Mouse (Mus musculus): ENCODE results near the gene Acot11. TPM values are rescaled to one million over a fixed set of nuclear protein-coding genes. Genes with fewer than 3 reads are reported as not detected.
"Not testable (repeated sequence)": the region's sequence is repeated elsewhere in the genome, so short reads cannot be mapped to it uniquely, and the experiment has no call there.

Gene Acot11
- total and polyA plus RNA-seq, 2 experiments from 2014 or later: 1.8 to 7.0 TPM

DNA sequence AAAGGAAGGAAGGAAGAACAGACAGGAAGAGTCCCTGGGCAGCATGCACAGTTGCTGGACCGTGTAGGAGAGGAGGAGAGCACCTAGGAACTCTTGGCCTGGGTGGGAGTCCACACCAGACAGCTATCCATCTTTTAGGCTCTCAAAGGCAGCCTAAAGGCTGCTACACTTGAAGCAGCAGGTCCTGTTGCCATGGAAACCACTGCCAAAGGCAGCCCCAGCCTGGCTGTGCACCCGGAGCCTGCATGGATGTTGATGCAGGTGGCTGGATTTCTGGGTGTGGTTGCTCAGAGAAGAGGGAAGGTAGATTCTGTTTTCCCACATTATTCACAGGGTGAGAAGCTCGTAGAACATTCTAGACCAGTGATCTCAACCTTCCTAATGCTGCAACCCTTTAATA is 27.8 kb downstream of the Acot11 start:
- ATAC-seq (ENCODE audit: low FRiP score) (0 out of 2 replicates have a peak, but pooled peaks have one; percentile 45), DNase-seq (ENCODE audit: low spot score) (peak; percentile 93)
- Histone ChIP-seq H3K27ac (ENCODE audit: low read depth, low read length) (peak overlapping the region; percentile 78), H3K4me3 (ENCODE audit: low read depth, low read length) (no peak overlapping the region), H3K9ac (replicated peaks; ENCODE audit: low read length, poor library complexity, severe bottlenecking) (no peak overlapping the region), H3K9me3 (ENCODE audit: low read length) (no peaks in the 10 kb centered on the region), H3K4me1 (ENCODE audit: insufficient read depth, low read length) (peaks cover 5% of the 10 kb centered on the region; the same call in 1 of the 2 replicates), H3K4me2 (ENCODE audit: low read depth, low read length, poor library complexity, severe bottlenecking) (no peak overlapping the region), H3K27me3 (ENCODE audit: insufficient read depth, low read length) (no peaks in the 10 kb centered on the region), H3K36me3 (ENCODE audit: insufficient read depth, low read length) (no peaks in the 10 kb centered on the region)
- no peak for TF ChIP-seq CTCF (IDR thresholded peaks at IDR 0.05)
- 12% methylated on average over 3 of the region's 3 CpGs for WGBS

DNA sequence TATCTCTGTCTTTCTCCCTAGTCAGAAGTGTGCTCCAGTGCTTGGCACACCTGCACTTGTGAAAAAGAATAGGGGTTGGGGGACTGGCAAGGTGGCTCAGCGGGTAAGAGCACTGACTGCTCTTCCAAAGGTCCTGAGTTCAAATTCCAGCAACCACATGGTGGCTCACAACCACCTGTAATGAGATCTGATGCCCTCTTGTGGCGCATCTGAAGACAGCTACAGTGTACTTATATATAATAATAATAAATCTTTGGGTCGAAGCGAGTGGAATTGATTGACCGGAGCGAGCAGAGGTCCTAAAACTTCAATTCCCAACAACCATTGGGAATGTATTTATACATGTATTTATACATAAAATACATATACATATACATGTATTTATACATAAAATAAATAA is 29.0 kb downstream of the Acot11 start:
- TF ChIP-seq CTCF (IDR thresholded peaks at IDR 0.05): peak; percentile 45
- 89% methylated on average over 6 of the region's 6 CpGs for WGBS
- not testable (repeated sequence) for ATAC-seq (ENCODE audit: low FRiP score)

DNA sequence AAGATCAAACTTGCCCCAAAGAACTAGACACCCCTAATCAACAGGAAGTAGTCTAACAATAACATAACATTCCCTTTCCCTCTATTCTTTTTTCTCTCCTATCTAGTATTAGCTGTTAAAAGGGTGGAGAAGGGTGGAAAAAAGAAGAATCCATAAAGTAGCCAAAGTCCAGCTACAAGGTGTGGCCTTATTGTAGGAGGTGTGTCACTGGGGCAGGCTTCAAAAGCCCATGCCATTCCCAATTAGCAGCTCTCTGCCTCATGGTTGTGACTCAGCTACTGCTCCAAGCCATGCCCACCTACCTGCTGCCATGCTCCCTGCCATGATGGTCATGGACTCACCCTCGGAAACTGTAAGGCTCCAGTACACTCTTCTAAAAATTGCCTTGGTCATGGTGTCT is 32.2 kb downstream of the Acot11 start:
- no peak overlapping the region for H3K4me3 ChIP-seq (ENCODE audit: low read depth, low read length)
- DNase-seq (ENCODE audit: low spot score): no peak
- H3K27ac ChIP-seq (ENCODE audit: low read depth, low read length): no peak overlapping the region
- H3K27me3 ChIP-seq (ENCODE audit: insufficient read depth, low read length): no peaks in the 10 kb centered on the region
- H3K9me3 ChIP-seq (ENCODE audit: low read length): no peaks in the 10 kb centered on the region
- TF ChIP-seq CTCF (IDR thresholded peaks at IDR 0.05): no peak
- 100% methylated on average over 1 of the region's 1 CpGs for whole genome bisulfite sequencing
- no peak overlapping the region for H3K4me2 ChIP-seq (ENCODE audit: low read depth, low read length, poor library complexity, severe bottlenecking)
- no peak for ATAC-seq (ENCODE audit: low FRiP score)
- H3K36me3 ChIP-seq (ENCODE audit: insufficient read depth, low read length): no peaks in the 10 kb centered on the region
- H3K9ac ChIP-seq (replicated peaks; ENCODE audit: low read length, poor library complexity, severe bottlenecking): no peak overlapping the region
- peaks cover 5% of the 10 kb centered on the region; the same call in 1 of the 2 replicates for H3K4me1 ChIP-seq (ENCODE audit: insufficient read depth, low read length)

More for the DNA sequence above, 29.0 kb downstream of the Acot11 start:
- H3K36me3 ChIP-seq (ENCODE audit: insufficient read depth, low read length); H3K27ac ChIP-seq (ENCODE audit: low read depth, low read length); H3K4me2 ChIP-seq (ENCODE audit: low read depth, low read length, poor library complexity, severe bottlenecking); H3K4me1 ChIP-seq (ENCODE audit: insufficient read depth, low read length); H3K4me3 ChIP-seq (ENCODE audit: low read depth, low read length); H3K9ac ChIP-seq (replicated peaks; ENCODE audit: low read length, poor library complexity, severe bottlenecking); H3K27me3 ChIP-seq (ENCODE audit: insufficient read depth, low read length); H3K9me3 ChIP-seq (ENCODE audit: low read length); DNase-seq (ENCODE audit: low spot score): not testable (repeated sequence)

DNA sequence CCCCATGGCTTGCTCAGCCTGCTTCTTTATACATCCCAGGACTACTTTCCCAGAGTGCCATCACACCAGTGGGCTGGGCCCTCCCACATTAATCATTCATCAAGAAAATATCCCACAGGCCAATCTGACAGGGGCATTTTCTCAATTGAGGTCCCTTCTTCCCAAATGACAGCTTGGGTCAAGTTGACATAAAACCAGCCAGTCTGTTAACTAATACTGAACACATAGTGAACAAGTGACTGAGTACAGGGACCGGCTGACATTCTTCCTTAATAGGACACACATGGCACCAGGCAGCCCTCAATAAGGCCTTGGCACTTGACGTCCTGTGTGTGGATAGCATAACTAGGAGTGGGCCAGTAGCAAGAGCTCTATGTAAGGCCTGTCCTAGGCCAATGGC is 35.5 kb downstream of the Acot11 start:
- H3K4me2 ChIP-seq (ENCODE audit: low read depth, low read length, poor library complexity, severe bottlenecking): no peak overlapping the region
- H3K9ac ChIP-seq (replicated peaks; ENCODE audit: low read length, poor library complexity, severe bottlenecking): no peak overlapping the region
- H3K9me3 ChIP-seq (ENCODE audit: low read length): no peaks in the 10 kb centered on the region
- H3K4me1 ChIP-seq (ENCODE audit: insufficient read depth, low read length): no peaks in the 10 kb centered on the region
- H3K36me3 ChIP-seq (ENCODE audit: insufficient read depth, low read length): no peaks in the 10 kb centered on the region
- no peak for ATAC-seq (ENCODE audit: low FRiP score)
- DNase-seq (ENCODE audit: low spot score): no peak
- WGBS: 78% methylated on average over 2 of the region's 2 CpGs
- no peak overlapping the region for H3K27ac ChIP-seq (ENCODE audit: low read depth, low read length)
- H3K4me3 ChIP-seq (ENCODE audit: low read depth, low read length): no peak overlapping the region
- H3K27me3 ChIP-seq (ENCODE audit: insufficient read depth, low read length): no peaks in the 10 kb centered on the region
- TF ChIP-seq CTCF (IDR thresholded peaks at IDR 0.05): no peak

DNA sequence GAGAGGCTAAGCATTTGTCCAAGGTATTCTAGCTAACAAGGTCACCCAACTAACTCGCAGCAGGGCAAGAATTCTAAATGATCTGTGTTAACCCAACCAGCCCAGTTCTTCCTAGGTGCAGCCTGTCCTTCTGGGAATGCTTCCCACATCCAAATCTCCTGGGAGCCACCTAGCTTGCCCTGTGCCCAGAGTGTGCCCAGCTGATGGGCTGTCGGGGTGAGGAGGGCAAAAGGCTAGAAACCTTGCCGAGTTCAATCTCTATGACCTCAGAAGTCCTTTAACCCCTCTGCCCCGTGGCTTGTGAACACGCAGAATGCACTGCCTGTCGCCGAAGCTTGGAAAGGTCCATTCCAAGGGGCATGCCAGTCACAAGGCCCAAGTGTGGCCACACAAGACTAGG is 40.6 kb downstream of the Acot11 start:
- no peaks in the 10 kb centered on the region for H3K36me3 ChIP-seq (ENCODE audit: insufficient read depth, low read length)
- H3K4me2 ChIP-seq (ENCODE audit: low read depth, low read length, poor library complexity, severe bottlenecking): no peak overlapping the region
- H3K4me3 ChIP-seq (ENCODE audit: low read depth, low read length): no peak overlapping the region
- H3K9ac ChIP-seq (replicated peaks; ENCODE audit: low read length, poor library complexity, severe bottlenecking): no peak overlapping the region
- ATAC-seq (ENCODE audit: low FRiP score) (no peak), DNase-seq (ENCODE audit: low spot score) (no peak)
- no peaks in the 10 kb centered on the region for H3K4me1 ChIP-seq (ENCODE audit: insufficient read depth, low read length)
- H3K27ac ChIP-seq (ENCODE audit: low read depth, low read length): no peak overlapping the region
- TF ChIP-seq CTCF (IDR thresholded peaks at IDR 0.05): no peak
- WGBS: 70% methylated on average over 7 of the region's 7 CpGs
- no peaks in the 10 kb centered on the region for H3K9me3 ChIP-seq (ENCODE audit: low read length)
- H3K27me3 ChIP-seq (ENCODE audit: insufficient read depth, low read length): no peaks in the 10 kb centered on the region

DNA sequence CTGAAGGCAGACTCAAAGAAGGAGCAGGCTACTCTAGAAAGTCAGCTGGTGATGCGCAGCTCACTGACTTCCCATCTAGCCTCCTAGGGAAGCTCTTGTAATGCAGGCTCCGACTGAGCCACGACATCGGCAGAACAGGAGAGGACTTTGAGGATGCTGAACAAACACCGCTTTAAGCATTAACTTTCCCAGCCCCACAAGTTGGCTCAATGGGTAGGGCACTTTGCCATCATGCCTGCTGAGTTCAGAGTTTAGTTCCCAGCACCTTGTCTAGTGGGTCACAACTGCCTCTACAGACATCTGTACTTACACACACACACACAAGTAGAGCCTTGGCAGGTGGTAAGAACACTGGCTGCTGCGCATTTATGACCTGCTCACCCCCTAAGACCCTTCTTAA is 53.1 kb downstream of the Acot11 start:
- ATAC-seq (ENCODE audit: low FRiP score) (no peak), DNase-seq (ENCODE audit: low spot score) (no peak)
- H3K36me3 ChIP-seq (ENCODE audit: insufficient read depth, low read length): no peaks in the 10 kb centered on the region
- WGBS: 85% methylated on average over 6 of the region's 6 CpGs
- no peak overlapping the region for H3K4me3 ChIP-seq (ENCODE audit: low read depth, low read length)
- no peak for TF ChIP-seq CTCF (IDR thresholded peaks at IDR 0.05)
- peaks cover 12% of the 10 kb centered on the region; the same call in 1 of the 2 replicates for H3K4me1 ChIP-seq (ENCODE audit: insufficient read depth, low read length)
- H3K27me3 ChIP-seq (ENCODE audit: insufficient read depth, low read length): no peaks in the 10 kb centered on the region
- no peak overlapping the region for H3K4me2 ChIP-seq (ENCODE audit: low read depth, low read length, poor library complexity, severe bottlenecking)
- no peaks in the 10 kb centered on the region for H3K9me3 ChIP-seq (ENCODE audit: low read length)
- no peak overlapping the region for H3K27ac ChIP-seq (ENCODE audit: low read depth, low read length)
- no peak overlapping the region for H3K9ac ChIP-seq (replicated peaks; ENCODE audit: low read length, poor library complexity, severe bottlenecking)

Measured in midbrain, postnatal 0 days (tissue).